Mouse (Mus musculus): ENCODE data around the gene Cyp46a1.
A peak's percentile ranks its signal among the peaks of the same experiment; 100 is the strongest.

Cyp46a1 gene

DNA sequence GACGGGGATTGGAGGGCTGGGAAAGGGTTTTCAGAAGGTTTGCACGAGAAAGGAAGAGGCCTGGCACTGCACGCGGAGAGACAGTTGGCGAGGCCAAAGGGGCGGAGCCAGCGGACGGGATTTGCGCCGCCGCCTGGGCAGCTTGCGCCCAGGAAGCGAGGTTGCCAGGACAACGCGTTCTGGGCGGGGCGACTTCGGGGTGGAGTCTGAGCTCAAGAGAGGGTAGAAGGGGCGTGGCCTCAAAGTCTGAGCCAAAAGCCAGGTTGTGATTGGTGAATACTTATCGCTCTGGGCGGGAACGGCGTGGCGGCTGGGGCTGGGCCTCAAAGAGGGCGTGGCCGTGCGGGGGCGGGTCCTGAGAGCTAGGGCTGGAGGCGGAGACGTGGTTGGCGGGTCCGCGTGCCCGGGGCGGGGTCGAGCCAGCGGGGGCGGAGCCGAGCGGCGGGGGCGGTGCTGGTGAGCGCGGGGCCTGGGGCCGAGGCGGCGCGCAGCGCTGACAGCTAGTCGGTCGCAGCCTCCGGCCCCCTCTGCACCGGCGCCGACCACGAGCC lies at the start of gene Cyp46a1:
TSS of gene Cyp46a1 (plus strand) at position 487 of the 551 bp plus-strand sequence.
- peak; percentile 99 for DNase-seq (ENCODE audit: low read depth, low spot score)

DNA sequence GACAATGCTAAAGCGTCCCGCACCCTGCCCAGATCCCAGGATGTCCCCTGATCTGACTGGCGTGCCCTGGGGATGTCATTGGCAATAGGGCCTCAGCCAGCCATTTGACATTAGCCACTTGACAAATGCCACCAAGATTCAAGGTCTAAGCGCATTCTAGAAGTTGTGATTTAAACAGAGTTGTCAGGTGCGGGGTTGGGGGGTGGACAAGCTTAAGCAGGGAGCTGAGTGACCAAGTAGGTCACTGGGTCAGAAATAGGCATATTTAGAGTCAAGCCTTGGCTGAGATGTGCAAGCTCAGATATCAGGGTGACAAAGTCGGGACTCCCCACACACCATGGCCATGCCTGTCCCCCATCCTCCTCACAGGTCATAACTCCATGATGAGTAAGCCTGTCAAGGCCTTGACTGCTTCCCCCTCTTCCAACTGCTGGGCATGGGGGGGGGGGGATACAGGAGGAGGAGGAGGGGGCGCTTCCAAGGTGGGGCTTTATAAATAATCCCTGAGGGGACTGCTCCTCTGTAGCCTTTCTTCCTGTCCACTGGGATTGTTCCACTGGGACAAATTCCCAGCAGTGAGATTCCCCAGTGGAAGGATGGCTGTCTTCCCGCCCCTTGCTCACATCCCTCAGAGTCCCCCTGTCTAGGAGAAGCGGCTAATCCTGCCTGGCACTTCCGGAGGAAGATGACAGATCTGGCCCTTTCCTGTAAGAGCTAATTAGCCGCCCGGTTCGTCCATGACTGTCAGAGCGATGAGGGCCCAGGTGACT lies 49.5 kb upstream of the Cyp46a1 start:
- DNase-seq (ENCODE audit: low read depth, low spot score): peak; percentile 52

DNA sequence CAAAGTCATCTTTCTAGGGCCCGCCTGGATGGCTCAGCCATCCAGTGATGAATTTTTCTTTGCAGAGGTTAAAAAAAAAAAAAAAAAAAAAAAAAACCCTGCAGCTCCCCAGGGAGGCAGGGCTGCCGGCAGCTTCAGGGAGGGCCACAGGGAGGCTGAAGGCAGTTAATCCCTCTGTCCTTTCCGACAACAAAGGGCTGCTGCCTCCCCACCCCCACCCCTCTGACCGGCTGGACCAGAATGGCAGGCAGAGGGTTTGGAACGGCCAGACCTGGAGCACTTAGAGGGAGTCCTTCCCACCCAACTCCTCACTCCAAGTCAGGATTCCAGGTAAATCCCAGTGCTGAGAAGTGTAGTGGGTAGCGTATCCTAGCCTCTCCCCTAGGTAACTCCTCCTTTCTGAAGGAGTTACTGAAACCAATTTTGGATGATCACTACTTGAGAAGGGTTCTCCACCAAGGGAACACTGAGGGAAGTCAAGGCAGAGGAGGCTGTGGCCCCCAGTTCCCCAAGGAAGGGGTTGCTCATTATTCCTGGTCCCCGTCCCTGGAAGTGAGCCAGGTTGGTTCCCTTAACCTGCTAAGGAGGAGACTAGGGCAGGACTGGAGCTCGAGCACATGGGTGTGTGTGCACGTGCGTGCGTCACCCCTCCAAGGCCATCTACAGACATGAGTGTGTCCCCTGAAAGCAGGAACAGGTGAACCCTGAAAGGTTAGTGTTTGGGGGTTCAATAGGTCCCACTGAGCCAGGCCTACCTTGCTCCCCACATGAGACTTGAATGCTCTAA lies 48.8 kb upstream of the Cyp46a1 start:
- DNase-seq (ENCODE audit: low read depth, low spot score): no peak

GRCm38 (mm10) chr12:108286381-108286780 lies 47.8 kb upstream of the Cyp46a1 start:
- DNase-seq (ENCODE audit: low read depth, low spot score): no peak

GRCm38 (mm10) chr12:108287011-108287410 lies 47.2 kb upstream of the Cyp46a1 start:
- no peak for DNase-seq (ENCODE audit: low read depth, low spot score)

- no peak for DNase-seq (ENCODE audit: low read depth, low spot score)
Observed at GRCm38 (mm10) chr12:108288127-108288880, 45.9 kb upstream of the Cyp46a1 start.

GRCm38 (mm10) chr12:108292419-108292818 lies 41.8 kb upstream of the Cyp46a1 start:
- DNase-seq (ENCODE audit: low read depth, low spot score): peak; percentile 79

- peak; percentile 82 for DNase-seq (ENCODE audit: low read depth, low spot score)
Observed at GRCm38 (mm10) chr12:108292957-108293356, 41.2 kb upstream of the Cyp46a1 start.

GRCm38 (mm10) chr12:108294620-108295019 lies 39.6 kb upstream of the Cyp46a1 start:
- DNase-seq (ENCODE audit: low read depth, low spot score): no peak

DNA sequence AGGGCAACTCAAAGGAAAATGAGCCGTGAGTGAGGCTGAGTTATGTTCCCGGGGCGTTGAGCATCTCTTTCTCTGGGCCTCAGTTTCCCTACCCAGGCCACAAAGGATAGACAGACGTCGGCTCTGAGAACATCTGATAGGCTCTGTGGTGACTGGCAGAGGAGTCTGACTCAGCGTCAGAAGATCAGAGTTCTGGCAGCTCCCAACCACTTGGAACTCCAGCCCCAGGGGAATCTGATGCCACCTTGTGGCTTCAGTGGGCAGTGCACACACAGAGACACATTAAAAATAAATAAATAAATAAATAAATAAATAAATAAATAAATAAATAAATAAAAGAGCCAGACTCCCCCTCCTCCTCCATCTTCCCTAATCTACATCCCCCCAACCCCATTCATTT lies 37.1 kb upstream of the Cyp46a1 start:
- no peak for DNase-seq (ENCODE audit: low read depth, low spot score)

GRCm38 (mm10) chr12:108301006-108301405 lies 33.2 kb upstream of the Cyp46a1 start:
- DNase-seq (ENCODE audit: low read depth, low spot score): no peak

- no peak for DNase-seq (ENCODE audit: low read depth, low spot score)
Observed at GRCm38 (mm10) chr12:108303778-108304365, 30.3 kb upstream of the Cyp46a1 start.

DNA sequence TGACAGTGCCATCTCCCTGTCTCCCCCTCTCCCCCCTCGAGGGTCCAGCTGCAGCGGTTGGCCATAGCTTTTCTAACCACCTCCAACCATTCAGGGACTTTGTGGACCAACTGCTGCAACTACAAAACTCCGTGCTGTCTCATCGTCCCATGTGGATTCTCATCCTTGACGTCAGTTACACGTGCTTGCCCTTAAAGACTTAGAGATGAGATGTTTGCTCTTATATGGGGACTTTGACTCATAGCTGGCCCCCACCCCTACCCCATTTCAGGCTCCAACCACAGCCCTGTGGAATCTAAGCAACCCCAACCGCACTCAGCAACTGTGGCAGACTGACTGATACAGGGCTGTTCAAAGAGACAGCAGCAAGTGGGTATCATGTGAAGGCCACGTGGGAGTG lies 29.0 kb upstream of the Cyp46a1 start:
- no peak for DNase-seq (ENCODE audit: low read depth, low spot score)

- DNase-seq (ENCODE audit: low read depth, low spot score): no peak
Observed at GRCm38 (mm10) chr12:108305812-108306794, 28.1 kb upstream of the Cyp46a1 start, which contains the start of gene Hhipl1. TSS of gene Hhipl1 (plus strand) at chr12:108306270.

GRCm38 (mm10) chr12:108307553-108307952 lies 26.6 kb upstream of the Cyp46a1 start:
- peak; percentile 75 for DNase-seq (ENCODE audit: low read depth, low spot score)

GRCm38 (mm10) chr12:108308363-108308856 lies 25.8 kb upstream of the Cyp46a1 start:
- no peak for DNase-seq (ENCODE audit: low read depth, low spot score)

- DNase-seq (ENCODE audit: low read depth, low spot score): no peak
Observed at GRCm38 (mm10) chr12:108309116-108309794, 24.9 kb upstream of the Cyp46a1 start.

DNA sequence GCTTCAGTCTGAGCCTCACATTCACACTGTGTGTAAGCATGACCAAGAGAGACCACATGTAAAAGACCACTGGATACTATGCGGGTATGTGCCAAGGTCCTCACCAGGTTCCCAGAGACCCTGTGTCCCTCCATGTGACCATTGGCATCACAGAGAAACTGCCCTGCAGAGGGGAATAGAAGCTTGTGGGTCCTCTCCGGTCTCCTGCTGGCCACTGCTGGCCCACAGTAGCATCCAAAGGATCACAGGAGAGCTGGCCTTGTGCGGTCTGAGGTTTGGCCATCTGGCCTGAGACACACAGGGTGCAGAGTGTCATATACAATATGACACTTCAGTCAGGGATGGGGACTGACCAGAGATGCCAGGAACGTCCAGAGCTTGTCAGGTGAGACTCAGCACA lies 24.1 kb upstream of the Cyp46a1 start:
- no peak for DNase-seq (ENCODE audit: low read depth, low spot score)

GRCm38 (mm10) chr12:108310456-108311027 lies 23.6 kb upstream of the Cyp46a1 start:
- no peak for DNase-seq (ENCODE audit: low read depth, low spot score)

Measured in mesoderm, embryonic 11.5 days (tissue).